Mouse (Mus musculus): ENCODE results near the gene Ccin. TPM values are rescaled to one million over a fixed set of nuclear protein-coding genes. Genes with fewer than 3 reads are reported as not detected.

Ccin gene
- total and polyA plus RNA-seq, 3 experiments: not detected

GRCm38 (mm10) chr4:43941315-43941714 lies 42.0 kb upstream of the Ccin start:
- Histone ChIP-seq H3K27me3 (replicated peaks) (no peaks in the 10 kb centered on the region), H3K4me3 (replicated peaks in 1 of 3; ENCODE audit: low read depth in 2 of 3, low read length in 2 of 3, poor library complexity in 1 of 3) (no peak overlapping the region), H3K9ac (ENCODE audit: insufficient read depth, low read depth) (no peak overlapping the region), H3K36me3 (replicated peaks in 1 of 2; ENCODE audit: control insufficient read depth in 1 of 2, insufficient read depth in 1 of 2, low read length in 1 of 2) (peaks cover 0 to 29% of the 10 kb centered on the region in 2 experiments), H3K27ac (ENCODE audit: insufficient read depth, low read depth) (no peak overlapping the region), H3K4me2 (ENCODE audit: insufficient read depth, low read depth, poor library complexity, severe bottlenecking) (no peak overlapping the region), H3K9me3 (replicated peaks; ENCODE audit: low read length) (no peaks in the 10 kb centered on the region), H3K4me1 (ENCODE audit: control insufficient read depth in 1 of 2, insufficient read depth in 2 of 2) (peaks cover 0 to 14% of the 10 kb centered on the region in 2 experiments; a peak in 2 of 4 replicates), H3K79me2 (replicated peaks; ENCODE audit: control insufficient read depth, extremely low read depth, insufficient read depth, poor library complexity, severe bottlenecking) (no peaks in the 10 kb centered on the region)
- TF ChIP-seq NELFE (IDR thresholded peaks at IDR 0.05; ENCODE audit: low read depth, low read length): no peak
- no peak for TF ChIP-seq CTCF (conservative IDR thresholded peaks at IDR 0.05 in 1 of 2, IDR thresholded peaks at IDR 0.05 in 1 of 2; ENCODE audit: low read depth in 2 of 2, low read length in 2 of 2)
- in situ Hi-C loops (cut with MboI; ENCODE audit: low pct_ligation_motif_present, low pct_unique_long_range_greater_than_20kb, low sequenced_read_pairs) (no loop called here), dilution Hi-C loops (cut with MboI; ENCODE audit: extremely low pct_ligation_motif_present, extremely low pct_unique_long_range_greater_than_20kb, low sequenced_read_pairs) (no loop called here)
- DNase-seq (ENCODE audit: extremely low read depth): no peak

DNA sequence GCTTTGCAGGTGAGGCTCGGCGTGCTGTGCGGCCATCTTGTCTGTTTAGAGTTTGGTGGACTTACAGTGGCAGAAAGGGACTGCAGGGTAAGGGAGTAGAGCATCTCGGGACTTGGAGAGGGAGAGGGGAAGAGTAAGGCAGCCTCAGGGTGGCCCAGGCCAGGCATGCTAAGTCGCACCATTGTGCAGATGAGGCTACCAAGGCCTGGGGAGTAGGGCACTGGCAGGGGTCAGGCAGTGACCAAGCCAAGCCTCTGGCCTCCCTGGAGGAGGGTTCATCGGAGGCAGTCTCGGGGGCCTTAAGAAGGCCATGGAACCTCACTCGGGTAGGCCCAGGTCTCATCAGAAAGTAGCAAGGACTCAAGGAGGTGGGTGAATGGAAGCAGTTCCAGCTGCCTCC lies 40.9 kb upstream of the Ccin start:
- Histone ChIP-seq H3K4me1 (ENCODE audit: control insufficient read depth in 1 of 2, insufficient read depth in 2 of 2) (peaks cover 0 to 5% of the 10 kb centered on the region in 2 experiments; a peak in 2 of 4 replicates), H3K27ac (ENCODE audit: insufficient read depth, low read depth) (no peak overlapping the region), H3K36me3 (replicated peaks in 1 of 2; ENCODE audit: control insufficient read depth in 1 of 2, insufficient read depth in 1 of 2, low read length in 1 of 2) (peaks cover 0 to 29% of the 10 kb centered on the region in 2 experiments), H3K9ac (ENCODE audit: insufficient read depth, low read depth) (no peak overlapping the region), H3K27me3 (replicated peaks) (no peaks in the 10 kb centered on the region), H3K4me2 (ENCODE audit: insufficient read depth, low read depth, poor library complexity, severe bottlenecking) (no peak overlapping the region), H3K79me2 (replicated peaks; ENCODE audit: control insufficient read depth, extremely low read depth, insufficient read depth, poor library complexity, severe bottlenecking) (no peaks in the 10 kb centered on the region), H3K9me3 (replicated peaks; ENCODE audit: low read length) (no peaks in the 10 kb centered on the region), H3K4me3 (replicated peaks in 1 of 3; ENCODE audit: low read depth in 2 of 3, low read length in 2 of 3, poor library complexity in 1 of 3) (no peak overlapping the region)
- dilution Hi-C loops (cut with MboI; ENCODE audit: extremely low pct_ligation_motif_present, extremely low pct_unique_long_range_greater_than_20kb, low sequenced_read_pairs) (no loop called here), in situ Hi-C loops (cut with MboI; ENCODE audit: low pct_ligation_motif_present, low pct_unique_long_range_greater_than_20kb, low sequenced_read_pairs) (no loop called here)
- no peak for TF ChIP-seq POLR2AphosphoS2 (IDR thresholded peaks at IDR 0.05; ENCODE audit: low read depth, low read length)
- no peak for TF ChIP-seq POLR2A (IDR thresholded peaks at IDR 0.05; ENCODE audit: low read depth, low read length)
- no peak for TF ChIP-seq NRF1 (IDR thresholded peaks at IDR 0.05; ENCODE audit: low read depth, low read length)
- TF ChIP-seq EP300 (IDR thresholded peaks at IDR 0.05; ENCODE audit: low read length): no peak
- no peak for TF ChIP-seq ZMIZ1 (IDR thresholded peaks at IDR 0.05; ENCODE audit: low read depth, low read length)
- no peak for TF ChIP-seq ETS1 (conservative IDR thresholded peaks at IDR 0.05; ENCODE audit: low read depth, low read length)
- no peak for TF ChIP-seq GABPA (IDR thresholded peaks at IDR 0.05; ENCODE audit: insufficient replicate concordance, low read depth, low read length)
- TF ChIP-seq MAX (IDR thresholded peaks at IDR 0.05; ENCODE audit: low read length): no peak
- TF ChIP-seq CHD1 (IDR thresholded peaks at IDR 0.05; ENCODE audit: low read depth, low read length): no peak
- TF ChIP-seq ELF1 (IDR thresholded peaks at IDR 0.05; ENCODE audit: low read depth, low read length): no peak
- no peak for TF ChIP-seq MEF2A (IDR thresholded peaks at IDR 0.05; ENCODE audit: borderline replicate concordance, low read depth, low read length)
- TF ChIP-seq MAFK (IDR thresholded peaks at IDR 0.05; ENCODE audit: insufficient replicate concordance, low read length): no peak
- TF ChIP-seq TCF12 (IDR thresholded peaks at IDR 0.05; ENCODE audit: low read depth, low read length): no peak
- no peak for TF ChIP-seq E2F4 (IDR thresholded peaks at IDR 0.05; ENCODE audit: insufficient replicate concordance, low read depth, low read length)
- TF ChIP-seq SMC3 (IDR thresholded peaks at IDR 0.05; ENCODE audit: low read depth, low read length): no peak
- TF ChIP-seq CTCF (conservative IDR thresholded peaks at IDR 0.05 in 1 of 2, IDR thresholded peaks at IDR 0.05 in 1 of 2; ENCODE audit: low read depth in 2 of 2, low read length in 2 of 2): no peak
- no peak for TF ChIP-seq TBP (conservative IDR thresholded peaks at IDR 0.05; ENCODE audit: low read depth, low read length)
- TF ChIP-seq MXI1 (IDR thresholded peaks at IDR 0.05; ENCODE audit: low read depth, low read length): no peak
- DNase-seq (ENCODE audit: extremely low read depth): no peak
